In the genomic region with DNA sequence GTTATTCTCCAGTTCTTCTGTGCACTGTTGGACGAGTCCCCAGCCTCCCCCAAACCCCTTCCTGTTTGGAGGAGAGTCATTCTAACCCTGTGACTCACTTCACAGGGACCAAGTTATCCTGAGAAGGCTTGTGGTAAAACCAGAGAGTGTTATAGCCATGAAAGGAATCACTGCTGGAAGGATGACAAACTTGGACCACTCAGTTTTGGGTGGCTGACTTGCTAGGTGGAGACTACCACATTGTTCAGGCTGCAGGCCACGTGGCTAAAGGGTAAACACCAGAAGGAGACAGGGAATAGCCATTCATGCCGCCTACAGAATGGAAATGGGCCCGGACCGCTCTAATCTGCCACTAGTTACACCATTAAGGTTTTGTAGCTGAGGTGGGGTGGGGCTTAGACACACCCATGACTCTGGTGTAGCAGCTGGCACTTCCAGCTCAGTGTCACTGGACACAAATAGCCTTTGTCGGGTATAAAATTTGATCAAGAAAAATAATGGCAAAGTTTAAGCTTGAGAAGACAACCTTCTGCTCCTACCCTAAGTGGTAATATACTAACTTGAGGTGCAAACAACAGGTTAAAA, we compare ENCODE assay signal across 23 mouse cellular contexts. TPM values are rescaled to one million over a fixed set of nuclear protein-coding genes. Genes with fewer than 3 reads are reported as not detected.
A peak's percentile ranks its signal among the peaks of the same experiment; 100 is the strongest.
DNase-seq lines count a peak whose midpoint lies in the region; ATAC-seq and TF ChIP-seq lines count a peak whose summit lies in the region.
"Had no signal": no experiment of that assay in that cellular context is flagged by ENCODE, and none has a peak within 500 bp of the region (broad histone marks: within the 10 kb centered on the region; RNA-seq: fewer than 3 reads in every experiment).

No protein-coding gene starts in this region.

- no peaks in the 10 kb centered on the region for H3K9me3 ChIP-seq in intestine, embryonic 16.5 days (ENCODE audit: control insufficient read depth, low read length)
- no peaks in the 10 kb centered on the region for H3K9me3 ChIP-seq in forebrain, embryonic 15.5 days
- H3K9me3 ChIP-seq: embryonic facial prominence, embryonic 15.5 days; forebrain, embryonic 12.5 days; heart, embryonic 15.5 days; hindbrain, embryonic 10.5 days; intestine, embryonic 15.5 days had no signal

- H3K9ac ChIP-seq in intestine, embryonic 16.5 days (ENCODE audit: low read depth, low read length) = no peak overlapping the region
- H3K9ac ChIP-seq in forebrain, embryonic 15.5 days (replicated peaks) = no peak overlapping the region
- H3K9ac ChIP-seq: embryonic facial prominence, embryonic 15.5 days; forebrain, embryonic 12.5 days; forebrain, postnatal 0 days; heart, embryonic 15.5 days; hindbrain, embryonic 14.5 days; intestine, embryonic 15.5 days had no signal

- whole genome bisulfite sequencing in intestine, embryonic 16.5 days = 72% methylated on average over 6 of the region's 6 CpGs
- 76% methylated on average over 6 of the region's 6 CpGs for WGBS in forebrain, embryonic 15.5 days

- TF ChIP-seq POLR2A in embryonic fibroblast, embryonic 13.5 days (IDR thresholded peaks at IDR 0.05; ENCODE audit: low read depth, low read length) = no peak

- H3K36me3 ChIP-seq in C2C12 (ENCODE audit: control insufficient read depth, insufficient read depth) = no peaks in the 10 kb centered on the region
- no peaks in the 10 kb centered on the region for H3K36me3 ChIP-seq in intestine, embryonic 16.5 days (ENCODE audit: control insufficient read depth, insufficient read depth, low read length)
- H3K36me3 ChIP-seq in forebrain, embryonic 15.5 days = no peaks in the 10 kb centered on the region
- H3K36me3 ChIP-seq: embryonic facial prominence, embryonic 15.5 days; forebrain, embryonic 12.5 days; heart, embryonic 15.5 days; hindbrain, embryonic 10.5 days; intestine, embryonic 15.5 days had no signal

- no peak overlapping the region for H3ac ChIP-seq in C2C12 (ENCODE audit: control insufficient read depth, insufficient read length, low read depth)

- intact Hi-C loops in left cerebral cortex, postnatal 4 days (cut with DNase I) = no loop called here
- intact Hi-C loops in left cerebral cortex, adult 2 months (cut with DNase I) = no loop called here

- no peak for ATAC-seq in intestine, embryonic 16.5 days
- ATAC-seq in forebrain, embryonic 15.5 days (replicated peaks) = no peak
- ATAC-seq: forebrain, postnatal 0 days; intestine, embryonic 15.5 days had no signal

- peaks cover 8% of the 10 kb centered on the region; the same call in 1 of the 2 replicates for H3K4me1 ChIP-seq in embryonic fibroblast, embryonic 13.5 days (ENCODE audit: control insufficient read depth, insufficient read depth, low read length)
- no peaks in the 10 kb centered on the region for H3K4me1 ChIP-seq in intestine, embryonic 16.5 days (ENCODE audit: control insufficient read depth, insufficient read depth, low read length)
- no peaks in the 10 kb centered on the region for H3K4me1 ChIP-seq in forebrain, embryonic 15.5 days
- H3K4me1 ChIP-seq: embryonic facial prominence, embryonic 15.5 days; forebrain, embryonic 12.5 days; heart, embryonic 15.5 days; hindbrain, embryonic 10.5 days; intestine, embryonic 15.5 days had no signal

- no peak for TF ChIP-seq CTCF in left cerebral cortex, adult 2 months (IDR thresholded peaks at IDR 0.05)
- TF ChIP-seq CTCF in C2C12 (IDR thresholded peaks at IDR 0.05; ENCODE audit: control insufficient read depth, insufficient read depth, insufficient read length) = no peak
- TF ChIP-seq CTCF in embryonic fibroblast, embryonic 13.5 days (IDR thresholded peaks at IDR 0.05; ENCODE audit: borderline replicate concordance, insufficient read depth, low read length) = no peak

- H3K79me2 ChIP-seq in C2C12 (ENCODE audit: control insufficient read depth, insufficient read depth) = no peaks in the 10 kb centered on the region

- peak; percentile 16 for DNase-seq in left cerebral cortex, postnatal 4 days
- no peak for DNase-seq in left cerebral cortex, adult 2 months (ENCODE audit: extremely low spot score in 1 of 2, low spot score in 2 of 2)
- DNase-seq: adrenal gland, adult 2 months; adrenal gland, postnatal 25 days; B cell, adult 2 months; cerebellum, adult 2 months; cerebellum, postnatal 10 days; forebrain, postnatal 0 days; gastrocnemius, postnatal 10 days; heart, adult 2 months; heart, postnatal 14 days had no signal

- H3K79me3 ChIP-seq in C2C12 (ENCODE audit: low read depth) = no peaks in the 10 kb centered on the region

- H3K27ac ChIP-seq in left cerebral cortex, adult 2 months = no peak overlapping the region
- H3K27ac ChIP-seq in embryonic fibroblast, embryonic 13.5 days (ENCODE audit: insufficient read depth, low read length) = peak overlapping the region; percentile 89; the same call in 1 of the 2 replicates
- no peak overlapping the region for H3K27ac ChIP-seq in intestine, embryonic 16.5 days (ENCODE audit: low read length)
- no peak overlapping the region for H3K27ac ChIP-seq in forebrain, embryonic 15.5 days (replicated peaks)
- H3K27ac ChIP-seq: embryonic facial prominence, embryonic 15.5 days; forebrain, embryonic 12.5 days; heart, adult 2 months; heart, embryonic 15.5 days; hindbrain, embryonic 10.5 days; hindbrain, embryonic 14.5 days; intestine, embryonic 15.5 days had no signal

- H3K27me3 ChIP-seq in C2C12 (ENCODE audit: control insufficient read depth, insufficient read depth, insufficient read length) = no peaks in the 10 kb centered on the region
- H3K27me3 ChIP-seq in intestine, embryonic 16.5 days (replicated peaks; ENCODE audit: control insufficient read depth, insufficient read depth, low read length) = no peaks in the 10 kb centered on the region
- H3K27me3 ChIP-seq in forebrain, embryonic 15.5 days = no peaks in the 10 kb centered on the region
- H3K27me3 ChIP-seq: embryonic facial prominence, embryonic 15.5 days; forebrain, embryonic 12.5 days; heart, embryonic 15.5 days; intestine, embryonic 15.5 days had no signal

- H3K4me3 ChIP-seq in left cerebral cortex, adult 2 months = no peak overlapping the region
- no peak overlapping the region for H3K4me3 ChIP-seq in C2C12 (ENCODE audit: insufficient read depth, poor library complexity, severe bottlenecking)
- no peak overlapping the region for H3K4me3 ChIP-seq in embryonic fibroblast, embryonic 13.5 days (ENCODE audit: insufficient read depth, low read length)
- H3K4me3 ChIP-seq in intestine, embryonic 16.5 days (ENCODE audit: low read length) = no peak overlapping the region
- H3K4me3 ChIP-seq in forebrain, embryonic 15.5 days = no peak overlapping the region
- H3K4me3 ChIP-seq: embryonic facial prominence, embryonic 15.5 days; forebrain, embryonic 12.5 days; heart, adult 2 months; heart, embryonic 15.5 days; hindbrain, embryonic 10.5 days; intestine, embryonic 15.5 days had no signal

- H3K4me2 ChIP-seq in intestine, embryonic 16.5 days (ENCODE audit: low read depth, low read length) = no peak overlapping the region
- H3K4me2 ChIP-seq in forebrain, embryonic 15.5 days (replicated peaks) = no peak overlapping the region
- H3K4me2 ChIP-seq: embryonic facial prominence, embryonic 15.5 days; forebrain, embryonic 12.5 days; heart, embryonic 11.5 days; heart, embryonic 15.5 days; hindbrain, embryonic 14.5 days; intestine, embryonic 15.5 days had no signal

TF ChIP-seq in C2C12, 6 proteins besides CTCF, POLR2A, EP300 and RAD21:
- TF ChIP-seq MYOG (IDR thresholded peaks at IDR 0.05; ENCODE audit: control insufficient read depth, extremely low read depth, insufficient read length) (no peak), CEBPB (IDR thresholded peaks at IDR 0.05; ENCODE audit: low read depth) (no peak), USF1 (IDR thresholded peaks at IDR 0.05; ENCODE audit: low read depth) (peak; percentile 90), FOSL1 (IDR thresholded peaks at IDR 0.05; ENCODE audit: insufficient read depth, low read length, poor library complexity, severe bottlenecking) (peak; percentile 18), MAX (IDR thresholded peaks at IDR 0.05) (peak; percentile 97), MYOD1 (IDR thresholded peaks at IDR 0.05; ENCODE audit: control insufficient read depth, insufficient read length, low read depth) (no peak)

RNA-seq across cellular contexts. Expression of a gene that starts 34.6 kb away (rescaled TPM):
- not detected for total RNA-seq in left cerebral cortex, postnatal 4 days (2021)
- total RNA-seq in left cerebral cortex, adult 2 months (2021) = under 1 TPM; 0.14 to 0.40 TPM
- polyA plus RNA-seq in C2C12 (2012; fragmentation: generic; extraction: Trizol) = not detected
- not detected in 2 replicates for polyA plus RNA-seq in embryonic fibroblast, embryonic 13.5 days (2011; ENCODE audit: insufficient read length, low read depth, missing spikeins)
- 0.24 and 1.1 TPM in 2 replicates for polyA plus RNA-seq in intestine, embryonic 16.5 days (2015; fragmentation: Nextera tagmentation; extraction: Ambion mirVana)
- 0.13 TPM in 1 of 2 replicates, not detected in the other for polyA plus RNA-seq in forebrain, embryonic 15.5 days (2015; fragmentation: Nextera tagmentation; extraction: Ambion mirVana)
- total RNA-seq: heart, adult 2 months; heart, postnatal 14 days had no signal
- polyA plus RNA-seq: adrenal gland, adult 2 months; embryonic facial prominence, embryonic 11.5 days; embryonic facial prominence, embryonic 15.5 days; forebrain, embryonic 12.5 days; forebrain, postnatal 0 days; heart, adult 2 months; heart, embryonic 15.5 days; hindbrain, embryonic 14.5 days had no signal
